Mouse (Mus musculus): ENCODE measurements around the gene Lao1. TPM values are rescaled to one million over a fixed set of nuclear protein-coding genes. Genes with fewer than 3 reads are reported as not detected.

Lao1 gene
- polyA plus RNA-seq, 1 experiment from 2014 or later = not detected

- H3K4me3 ChIP-seq (ENCODE audit: low read depth, low read length) = no peak overlapping the region
- no peaks in the 10 kb centered on the region; the same call in 1 of the 2 replicates for H3K4me1 ChIP-seq (replicated peaks; ENCODE audit: control insufficient read depth, insufficient read depth, low read length)
- DNase-seq (ENCODE audit: low spot score) (no peak), ATAC-seq (replicated peaks; ENCODE audit: low FRiP score, low TSS enrichment, low read depth) (no peak)
- no peak overlapping the region for H3K27ac ChIP-seq (ENCODE audit: low read depth)
- no peaks in the 10 kb centered on the region for H3K9me3 ChIP-seq (ENCODE audit: control insufficient read depth, low read length)
- WGBS = 82% methylated on average over 6 of the region's 6 CpGs
- no peak overlapping the region for H3K4me2 ChIP-seq (ENCODE audit: low read length)
- H3K27me3 ChIP-seq (replicated peaks; ENCODE audit: control insufficient read depth, insufficient read depth, low read length) = no peaks in the 10 kb centered on the region
- no peak overlapping the region for H3K9ac ChIP-seq (ENCODE audit: low read length)
- no peaks in the 10 kb centered on the region for H3K36me3 ChIP-seq (ENCODE audit: control insufficient read depth, insufficient read depth, low read length)
Measured at GRCm38 (mm10) chr4:119007602-119008001, 46.2 kb downstream of the Lao1 start.

DNA sequence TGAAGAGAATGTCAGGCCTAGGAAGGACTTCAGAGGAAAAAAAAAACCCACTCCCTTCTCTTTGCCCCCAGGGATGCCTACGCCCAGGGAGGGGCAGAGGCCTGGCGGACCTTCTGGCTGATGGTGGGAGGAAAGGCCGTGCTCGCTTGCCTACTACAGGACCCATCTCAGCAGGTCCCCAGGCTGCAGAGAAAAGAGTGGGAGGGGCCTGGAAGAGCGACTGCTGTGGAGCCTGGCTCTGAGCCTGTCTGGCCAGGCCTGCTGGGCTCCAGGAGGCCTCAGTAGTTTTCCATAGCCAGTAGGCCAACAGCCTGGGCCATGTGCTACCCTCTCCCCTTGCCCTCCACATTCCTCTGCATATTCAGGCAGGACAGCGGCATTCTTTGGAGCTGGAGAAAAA lies 47.1 kb downstream of the Lao1 start:
- ATAC-seq (replicated peaks; ENCODE audit: low FRiP score, low TSS enrichment, low read depth) (no peak), DNase-seq (ENCODE audit: low spot score) (no peak)
- no peak overlapping the region for H3K4me3 ChIP-seq (ENCODE audit: low read depth, low read length)
- no peak overlapping the region for H3K4me2 ChIP-seq (ENCODE audit: low read length)
- H3K4me1 ChIP-seq (replicated peaks; ENCODE audit: control insufficient read depth, insufficient read depth, low read length) = no peaks in the 10 kb centered on the region; the same call in 1 of the 2 replicates
- no peaks in the 10 kb centered on the region for H3K36me3 ChIP-seq (ENCODE audit: control insufficient read depth, insufficient read depth, low read length)
- no peaks in the 10 kb centered on the region for H3K9me3 ChIP-seq (ENCODE audit: control insufficient read depth, low read length)
- H3K27ac ChIP-seq (ENCODE audit: low read depth) = no peak overlapping the region
- 44% methylated on average over 6 of the region's 6 CpGs for WGBS
- no peaks in the 10 kb centered on the region for H3K27me3 ChIP-seq (replicated peaks; ENCODE audit: control insufficient read depth, insufficient read depth, low read length)
- H3K9ac ChIP-seq (ENCODE audit: low read length) = no peak overlapping the region

GRCm38 (mm10) chr4:119009814-119010213 lies 48.4 kb downstream of the Lao1 start:
- H3K36me3 ChIP-seq (ENCODE audit: control insufficient read depth, insufficient read depth, low read length) = no peaks in the 10 kb centered on the region
- 84% methylated on average over 8 of the region's 8 CpGs for WGBS
- H3K4me3 ChIP-seq (ENCODE audit: low read depth, low read length) = no peak overlapping the region

DNA sequence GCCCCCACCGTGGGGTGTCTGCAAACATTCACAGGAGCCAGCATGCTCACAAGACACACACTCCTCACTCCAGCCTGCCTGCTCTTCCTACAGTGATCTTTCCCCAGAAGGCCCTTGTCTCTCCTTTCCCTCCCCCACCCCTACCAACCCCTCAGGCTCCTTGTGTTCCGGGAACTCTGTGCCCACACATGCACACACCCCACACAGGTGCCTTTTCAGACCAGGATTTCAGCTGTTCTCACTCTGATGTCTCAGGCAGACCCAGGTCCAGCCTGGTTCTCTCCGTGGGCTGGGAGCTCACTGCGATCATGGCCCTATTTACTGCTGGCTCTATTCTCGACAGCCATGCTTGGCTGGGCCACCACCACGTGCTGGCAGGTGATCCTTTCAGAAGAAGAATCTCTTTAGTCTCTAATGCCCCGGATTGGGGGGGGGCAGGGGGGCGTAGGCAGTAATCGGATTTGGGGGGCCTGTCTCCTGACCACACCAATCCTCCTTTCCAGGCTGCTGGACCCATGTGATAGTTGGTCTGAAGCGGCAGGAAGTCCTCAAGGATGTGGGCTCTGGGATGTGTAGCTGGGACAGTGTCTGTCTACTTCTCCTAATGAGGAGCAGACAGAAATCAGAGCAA lies 49.8 kb downstream of the Lao1 start:
- no peaks in the 10 kb centered on the region for H3K27me3 ChIP-seq (replicated peaks; ENCODE audit: control insufficient read depth, insufficient read depth, low read length)
- no peak overlapping the region for H3K4me2 ChIP-seq (ENCODE audit: low read length)
- no peak overlapping the region for H3K4me3 ChIP-seq (ENCODE audit: low read depth, low read length)
- H3K36me3 ChIP-seq (ENCODE audit: control insufficient read depth, insufficient read depth, low read length) = no peaks in the 10 kb centered on the region
- 61% methylated on average over 10 of the region's 10 CpGs for WGBS
- H3K9ac ChIP-seq (ENCODE audit: low read length) = no peak overlapping the region
- no peak for DNase-seq (ENCODE audit: low spot score)
- H3K9me3 ChIP-seq (ENCODE audit: control insufficient read depth, low read length) = no peaks in the 10 kb centered on the region
- no peaks in the 10 kb centered on the region; the same call in 1 of the 2 replicates for H3K4me1 ChIP-seq (replicated peaks; ENCODE audit: control insufficient read depth, insufficient read depth, low read length)
- no peak for ATAC-seq (replicated peaks; ENCODE audit: low FRiP score, low TSS enrichment, low read depth)
- no peak overlapping the region for H3K27ac ChIP-seq (ENCODE audit: low read depth)

More at GRCm38 (mm10) chr4:119009814-119010213, 48.4 kb downstream of the Lao1 start:
- Histone ChIP-seq H3K4me2 (ENCODE audit: low read length) (no peak overlapping the region), H3K4me1 (replicated peaks; ENCODE audit: control insufficient read depth, insufficient read depth, low read length) (no peaks in the 10 kb centered on the region; the same call in 1 of the 2 replicates), H3K27ac (ENCODE audit: low read depth) (no peak overlapping the region), H3K9me3 (ENCODE audit: control insufficient read depth, low read length) (no peaks in the 10 kb centered on the region), H3K9ac (ENCODE audit: low read length) (no peak overlapping the region), H3K27me3 (replicated peaks; ENCODE audit: control insufficient read depth, insufficient read depth, low read length) (no peaks in the 10 kb centered on the region)
- ATAC-seq (replicated peaks; ENCODE audit: low FRiP score, low TSS enrichment, low read depth) (no peak), DNase-seq (ENCODE audit: low spot score) (no peak)

DNA sequence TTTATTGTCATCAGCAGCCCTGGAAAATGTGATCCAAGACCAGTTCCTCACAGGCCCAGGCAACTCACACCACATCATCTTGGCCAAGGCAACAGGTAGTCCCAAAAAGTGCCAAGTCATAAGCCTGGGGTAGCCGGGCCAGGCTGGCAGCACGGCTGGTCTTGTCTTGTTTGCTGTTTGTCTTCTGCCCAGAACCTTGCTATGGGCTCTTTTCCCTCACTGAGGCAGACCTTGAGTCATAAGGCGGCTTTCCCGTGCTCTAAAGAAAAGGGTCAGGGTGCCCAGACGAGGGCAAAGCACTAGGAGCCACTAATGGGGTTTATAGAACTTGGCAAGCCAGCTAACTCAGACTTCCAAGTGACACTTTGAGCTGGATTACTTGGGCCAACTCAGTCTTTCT lies 51.7 kb downstream of the Lao1 start:
- Histone ChIP-seq H3K27ac (ENCODE audit: low read depth) (no peak overlapping the region), H3K4me2 (ENCODE audit: low read length) (no peak overlapping the region), H3K4me3 (ENCODE audit: low read depth, low read length) (no peak overlapping the region), H3K9me3 (ENCODE audit: control insufficient read depth, low read length) (no peaks in the 10 kb centered on the region), H3K36me3 (ENCODE audit: control insufficient read depth, insufficient read depth, low read length) (no peaks in the 10 kb centered on the region), H3K9ac (ENCODE audit: low read length) (no peak overlapping the region), H3K27me3 (replicated peaks; ENCODE audit: control insufficient read depth, insufficient read depth, low read length) (no peaks in the 10 kb centered on the region), H3K4me1 (replicated peaks; ENCODE audit: control insufficient read depth, insufficient read depth, low read length) (peaks cover under 1% of the 10 kb centered on the region; the same call in 1 of the 2 replicates)
- DNase-seq (ENCODE audit: low spot score) (no peak), ATAC-seq (replicated peaks; ENCODE audit: low FRiP score, low TSS enrichment, low read depth) (no peak)
- 95% methylated on average over 5 of the region's 5 CpGs for WGBS

DNA sequence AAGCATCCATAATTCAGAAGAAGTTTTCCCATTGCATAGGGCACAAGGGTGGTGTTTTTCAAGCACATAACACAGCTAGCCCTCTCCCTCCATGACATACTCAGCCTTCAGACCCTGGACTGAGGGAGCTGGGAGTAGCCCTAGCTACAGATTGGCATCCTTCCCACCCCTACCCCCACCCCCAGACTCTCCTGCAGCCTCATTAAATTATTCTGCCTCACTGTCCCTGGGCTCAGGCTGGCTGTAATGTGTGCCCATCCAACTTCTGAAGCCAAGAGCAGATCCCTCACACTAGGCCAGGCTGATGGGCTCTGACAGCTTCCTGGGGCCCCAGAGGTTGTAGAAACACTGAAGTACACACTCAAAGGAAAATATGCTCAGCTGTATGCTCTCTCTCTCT lies 53.6 kb downstream of the Lao1 start:
- Histone ChIP-seq H3K36me3 (ENCODE audit: control insufficient read depth, insufficient read depth, low read length) (no peaks in the 10 kb centered on the region), H3K9ac (ENCODE audit: low read length) (no peak overlapping the region), H3K4me3 (ENCODE audit: low read depth, low read length) (no peak overlapping the region), H3K4me1 (replicated peaks; ENCODE audit: control insufficient read depth, insufficient read depth, low read length) (peaks cover 18% of the 10 kb centered on the region), H3K27ac (ENCODE audit: low read depth) (no peak overlapping the region), H3K9me3 (ENCODE audit: control insufficient read depth, low read length) (no peaks in the 10 kb centered on the region), H3K27me3 (replicated peaks; ENCODE audit: control insufficient read depth, insufficient read depth, low read length) (no peaks in the 10 kb centered on the region), H3K4me2 (ENCODE audit: low read length) (no peak overlapping the region)
- no peak for ATAC-seq (replicated peaks; ENCODE audit: low FRiP score, low TSS enrichment, low read depth)
- DNase-seq (ENCODE audit: low spot score) = no peak

- 65% methylated on average over 6 of the region's 6 CpGs for WGBS
- Histone ChIP-seq H3K36me3 (ENCODE audit: control insufficient read depth, insufficient read depth, low read length) (no peaks in the 10 kb centered on the region), H3K4me3 (ENCODE audit: low read depth, low read length) (no peak overlapping the region), H3K27me3 (replicated peaks; ENCODE audit: control insufficient read depth, insufficient read depth, low read length) (no peaks in the 10 kb centered on the region), H3K4me1 (replicated peaks; ENCODE audit: control insufficient read depth, insufficient read depth, low read length) (peaks cover 18% of the 10 kb centered on the region), H3K9ac (ENCODE audit: low read length) (no peak overlapping the region), H3K9me3 (ENCODE audit: control insufficient read depth, low read length) (no peaks in the 10 kb centered on the region), H3K4me2 (ENCODE audit: low read length) (no peak overlapping the region), H3K27ac (ENCODE audit: low read depth) (no peak overlapping the region)
- no peak for DNase-seq (ENCODE audit: low spot score)
- ATAC-seq (replicated peaks; ENCODE audit: low FRiP score, low TSS enrichment, low read depth) = no peak
Measured at GRCm38 (mm10) chr4:119015557-119015956, 54.2 kb downstream of the Lao1 start.

GRCm38 (mm10) chr4:119017078-119017477 lies 55.7 kb downstream of the Lao1 start:
- no peak overlapping the region for H3K4me2 ChIP-seq (ENCODE audit: low read length)
- no peaks in the 10 kb centered on the region for H3K9me3 ChIP-seq (ENCODE audit: control insufficient read depth, low read length)
- 91% methylated on average over 5 of the region's 5 CpGs for WGBS
- H3K36me3 ChIP-seq (ENCODE audit: control insufficient read depth, insufficient read depth, low read length) = no peaks in the 10 kb centered on the region
- ATAC-seq (replicated peaks; ENCODE audit: low FRiP score, low TSS enrichment, low read depth) = no peak
- no peak overlapping the region for H3K4me3 ChIP-seq (ENCODE audit: low read depth, low read length)
- H3K4me1 ChIP-seq (replicated peaks; ENCODE audit: control insufficient read depth, insufficient read depth, low read length) = peaks cover 25% of the 10 kb centered on the region
- DNase-seq (ENCODE audit: low spot score) = no peak
- H3K27ac ChIP-seq (ENCODE audit: low read depth) = no peak overlapping the region
- no peak overlapping the region for H3K9ac ChIP-seq (ENCODE audit: low read length)
- no peaks in the 10 kb centered on the region for H3K27me3 ChIP-seq (replicated peaks; ENCODE audit: control insufficient read depth, insufficient read depth, low read length)
